Mouse (Mus musculus) lung, postnatal 4 days (tissue): ENCODE results near the gene Olfr1367.

Experiments used
- DNase-seq, 2 experiments: peaks; one replicate each; pipeline ENCODE4 v3.0.0; 2021

The Olfr1367 gene

DNA sequence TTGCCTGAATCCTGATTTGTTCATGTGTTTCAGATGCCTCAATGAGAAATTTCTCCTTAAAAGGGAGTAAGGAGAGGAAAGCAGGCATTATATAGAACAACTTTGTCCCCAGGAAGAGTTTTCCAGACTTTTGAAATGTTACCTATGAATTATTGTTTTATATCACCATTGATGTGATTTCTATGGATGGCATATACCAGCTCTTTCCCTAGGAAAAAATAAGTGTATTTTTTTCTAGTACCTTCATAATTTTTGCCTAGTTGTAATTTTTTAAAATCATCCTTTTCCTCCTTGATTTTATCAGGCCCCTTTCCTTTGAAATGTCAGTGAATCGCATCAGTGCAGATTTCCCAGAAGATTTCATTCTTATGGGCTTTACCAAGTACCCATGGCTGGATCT lies at the start of gene Olfr1367:
Gene Olfr1367 (plus strand): TSS at position 301 of the 400 bp plus-strand sequence.
- no peak for DNase-seq

DNA sequence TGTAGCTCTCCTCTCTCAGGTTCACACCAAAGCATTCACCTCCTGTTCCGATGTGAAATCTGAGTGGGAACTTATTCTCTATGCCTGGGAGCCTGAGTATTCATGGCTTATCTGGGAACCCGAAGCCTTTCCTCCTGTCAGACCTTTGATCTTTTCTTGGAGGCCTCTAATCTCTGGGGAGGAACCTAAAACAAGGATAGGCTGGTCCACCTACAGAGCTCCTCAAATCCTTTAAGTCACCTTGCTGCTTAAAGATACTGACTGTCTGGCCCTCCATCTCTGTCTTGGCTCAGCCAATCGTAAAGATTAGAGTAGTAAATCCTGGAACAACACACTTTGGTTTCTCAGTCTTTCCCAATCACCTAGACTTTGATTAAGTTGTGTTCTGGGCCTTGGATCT lies 48.2 kb upstream of the Olfr1367 start:
- no peak for DNase-seq

DNA sequence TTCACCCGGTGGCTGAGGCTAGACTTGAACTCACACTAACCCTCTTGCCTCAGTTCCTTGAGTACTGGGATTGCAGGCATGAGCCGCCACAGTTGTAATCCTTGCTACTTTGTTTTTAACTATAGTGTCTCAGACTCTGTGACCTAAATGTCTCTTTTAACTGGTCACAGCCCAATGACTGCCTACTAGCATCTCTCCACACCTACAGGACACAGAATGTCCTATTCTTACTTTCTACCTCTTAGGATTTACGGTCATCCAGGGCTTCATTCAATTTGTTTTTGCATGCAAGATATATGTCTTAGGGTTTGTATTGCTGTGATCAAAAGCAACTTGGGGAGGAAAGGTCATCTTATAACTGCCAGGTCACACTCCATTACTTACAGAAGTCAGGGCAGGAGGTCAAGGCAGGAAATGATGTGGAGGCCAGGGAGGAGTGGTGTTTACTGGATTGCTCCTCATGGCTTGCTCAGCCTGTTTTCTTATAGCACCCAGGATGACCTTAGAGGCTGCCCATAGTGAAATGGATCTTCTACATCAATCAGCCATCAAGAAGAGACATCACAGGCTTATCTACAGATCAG lies 42.1 kb upstream of the Olfr1367 start:
- no peak for DNase-seq

DNA sequence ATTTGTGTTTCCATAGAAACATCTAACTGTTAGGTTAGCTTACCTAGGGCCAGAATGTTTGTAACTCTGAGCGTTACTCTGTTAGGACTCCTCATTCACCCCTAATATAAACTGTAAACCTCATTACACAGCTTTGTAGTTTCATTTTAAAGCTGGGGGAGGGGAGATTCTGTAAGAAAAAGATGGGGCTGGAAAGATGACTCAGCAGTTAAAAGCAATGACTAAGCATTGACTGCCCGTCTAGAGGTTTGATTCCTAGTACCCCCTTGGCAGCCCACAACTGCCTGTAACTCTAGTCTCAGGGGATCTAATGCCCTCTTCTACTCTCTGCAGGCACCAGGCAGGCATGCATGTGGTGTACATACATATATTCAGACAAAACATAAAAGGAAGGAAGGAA lies 36.9 kb upstream of the Olfr1367 start:
- no peak for DNase-seq

DNA sequence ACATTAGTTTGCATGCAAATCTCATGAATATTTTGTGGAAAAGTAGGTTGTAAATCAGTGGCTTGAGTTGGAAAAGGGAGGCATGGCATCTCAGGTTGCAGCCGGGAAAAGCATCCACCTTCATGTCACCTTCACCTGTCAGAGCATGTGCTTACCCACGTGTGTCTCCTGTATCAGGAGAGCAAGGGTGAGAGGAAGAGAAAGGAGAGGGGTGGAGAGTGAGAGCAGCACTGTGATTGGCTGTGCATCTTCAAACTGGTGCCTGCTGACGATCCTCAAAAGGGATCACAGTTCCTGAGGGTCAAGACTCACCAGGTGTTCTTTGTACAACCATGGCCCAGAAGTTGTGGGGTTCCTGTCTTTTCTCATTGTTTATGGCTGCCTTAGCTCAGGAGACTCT lies 34.8 kb upstream of the Olfr1367 start, which contains the start of gene Gpx6:
Gene Gpx6 (plus strand): TSS at position 200 of the 400 bp plus-strand sequence.
- no peak for DNase-seq

DNA sequence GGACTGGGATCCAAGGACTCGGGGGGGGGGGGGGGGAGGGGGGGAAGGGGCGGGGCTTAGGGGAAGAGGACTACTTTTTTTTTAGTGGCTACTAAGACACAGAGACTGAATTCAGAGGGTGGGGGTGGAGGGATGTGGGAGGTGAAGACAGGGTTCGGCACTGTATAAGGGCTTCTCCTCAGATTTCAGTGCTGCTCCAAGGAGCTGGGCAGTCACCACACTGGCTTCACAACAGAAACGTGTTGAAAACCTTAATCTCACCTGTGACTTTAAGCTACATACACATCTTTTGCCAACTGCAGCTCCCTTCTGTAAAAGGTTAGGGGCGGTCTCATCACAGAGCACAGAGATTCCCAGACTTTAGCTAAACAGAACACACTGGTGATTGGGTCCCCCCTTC lies 33.9 kb upstream of the Olfr1367 start:
- DNase-seq, result no peak

DNA sequence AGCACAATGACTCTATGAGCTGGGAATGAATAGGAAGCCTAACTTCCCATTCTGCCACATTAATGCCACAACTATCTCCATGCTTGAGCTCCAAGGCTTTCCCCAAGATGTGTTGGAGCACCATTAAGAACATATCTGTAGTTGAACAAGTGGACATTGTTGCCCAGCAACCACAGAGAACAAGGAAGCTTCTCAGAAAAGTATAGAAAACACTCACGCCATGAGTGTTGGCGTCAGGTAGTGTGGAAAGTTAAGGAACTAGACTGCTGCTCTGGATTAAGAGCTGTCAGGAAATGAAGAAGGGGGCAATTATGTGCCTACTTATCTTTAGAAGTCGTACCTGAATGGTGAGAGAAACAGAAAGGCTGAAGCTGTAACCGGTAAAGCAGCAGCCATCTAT lies 32.8 kb upstream of the Olfr1367 start:
- no peak for DNase-seq

DNA sequence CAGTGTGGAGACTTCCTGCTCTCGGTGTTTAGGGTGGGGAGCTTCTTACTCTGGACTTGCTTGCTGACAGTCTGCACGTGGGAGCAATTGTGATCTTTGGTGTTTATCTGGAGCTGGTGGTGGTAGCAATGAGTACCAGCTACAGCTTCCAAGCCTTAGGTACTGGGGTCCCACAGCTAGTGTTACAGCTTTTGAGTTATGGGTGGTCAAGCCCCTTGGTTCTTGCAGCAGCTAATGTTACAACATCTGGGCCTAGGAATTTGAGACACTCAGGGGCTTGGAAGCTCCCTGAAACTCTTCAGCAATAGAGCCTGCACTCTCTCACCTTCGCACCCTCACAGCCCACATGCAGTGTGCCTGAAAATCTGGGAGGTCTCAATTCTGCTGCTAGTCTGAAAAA lies 26.4 kb upstream of the Olfr1367 start:
- DNase-seq, result no peak

DNA sequence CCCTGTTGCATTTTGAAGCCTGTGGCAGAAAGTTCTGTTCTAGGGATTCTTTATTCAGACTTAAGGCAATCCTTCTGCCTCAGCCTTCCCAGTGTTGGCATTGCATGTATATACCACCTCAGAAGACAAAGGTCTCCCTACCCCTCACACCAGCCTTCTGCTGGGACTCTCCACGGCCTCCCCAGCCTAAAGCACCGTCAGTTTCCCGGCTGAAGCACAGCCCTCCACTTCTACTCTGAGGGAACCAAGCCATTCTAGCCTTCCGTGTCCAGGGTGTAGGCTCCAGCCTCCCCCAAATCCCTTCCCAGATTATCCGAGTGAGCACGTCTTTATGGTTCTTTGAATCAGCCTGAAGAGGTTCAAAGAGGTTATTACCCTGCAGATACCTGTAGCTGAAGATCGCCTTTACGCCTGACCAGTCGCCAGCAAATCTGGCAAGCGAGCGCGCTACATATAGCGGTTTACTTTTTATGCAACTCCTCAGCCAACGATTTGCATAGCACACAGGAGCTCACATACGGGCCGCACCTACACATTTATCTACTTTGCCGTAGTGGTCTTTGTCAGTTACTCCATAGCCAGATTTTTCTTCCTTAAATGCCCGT lies 24.7 kb upstream of the Olfr1367 start:
- no peak for DNase-seq

DNA sequence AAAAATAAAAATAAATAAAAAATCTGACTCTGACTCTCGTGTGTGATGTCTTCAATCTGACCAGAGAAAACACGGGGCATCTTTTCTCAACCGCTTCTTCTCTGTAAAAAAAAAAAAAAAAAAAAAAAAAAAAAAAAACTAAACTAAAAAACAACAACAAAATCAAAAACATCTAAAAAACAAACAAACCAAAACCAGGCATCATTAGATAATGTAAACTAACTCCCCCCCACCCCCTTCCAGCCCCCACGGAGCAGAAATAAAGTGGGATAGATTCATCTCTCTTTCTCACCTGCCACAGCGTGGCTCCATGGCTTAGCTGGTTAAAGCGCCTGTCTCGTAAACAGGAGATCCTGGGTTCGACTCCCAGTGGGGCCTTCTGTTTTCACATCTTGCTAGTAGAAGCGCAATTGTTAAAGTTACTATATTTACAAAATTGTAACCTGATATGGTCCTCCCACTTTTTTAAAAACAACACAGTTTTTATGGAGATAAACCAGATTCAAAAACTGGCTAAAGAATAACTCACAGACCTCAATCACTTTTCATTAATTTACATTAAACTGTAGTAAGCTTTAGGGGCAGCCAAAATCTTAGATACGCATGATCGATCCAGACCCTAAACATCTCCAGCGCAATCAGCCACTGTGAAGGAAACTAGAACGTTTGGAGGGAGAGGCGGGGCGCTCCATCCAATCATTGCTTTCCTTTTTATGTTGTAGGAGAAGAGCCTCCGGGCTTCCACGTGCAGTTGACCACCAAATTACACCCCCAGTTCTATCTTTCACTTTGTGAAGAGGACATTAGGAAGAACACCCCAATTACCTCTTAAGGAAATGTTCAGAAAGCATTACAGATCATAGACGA lies 24.0 kb upstream of the Olfr1367 start:
- DNase-seq, result no peak

DNA sequence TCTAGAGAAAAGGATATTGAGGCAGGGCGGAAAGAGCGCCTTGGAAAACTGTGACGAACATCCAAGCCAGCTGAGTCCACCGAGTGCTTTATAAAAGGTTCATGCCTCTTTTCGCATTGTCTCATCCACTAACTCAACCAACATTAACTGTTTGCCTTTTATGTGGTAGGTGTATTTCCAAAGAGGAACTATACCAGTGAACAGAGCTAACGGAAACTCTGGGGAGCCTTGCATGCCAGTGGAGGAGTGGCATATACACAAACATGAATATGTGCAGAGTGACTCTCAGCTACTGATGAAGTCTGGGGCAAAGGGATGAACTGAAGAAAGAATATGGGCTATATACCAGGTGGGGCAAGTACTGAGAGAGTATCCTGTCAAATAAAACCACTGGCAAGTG lies 23.3 kb upstream of the Olfr1367 start:
- DNase-seq, result no peak

DNA sequence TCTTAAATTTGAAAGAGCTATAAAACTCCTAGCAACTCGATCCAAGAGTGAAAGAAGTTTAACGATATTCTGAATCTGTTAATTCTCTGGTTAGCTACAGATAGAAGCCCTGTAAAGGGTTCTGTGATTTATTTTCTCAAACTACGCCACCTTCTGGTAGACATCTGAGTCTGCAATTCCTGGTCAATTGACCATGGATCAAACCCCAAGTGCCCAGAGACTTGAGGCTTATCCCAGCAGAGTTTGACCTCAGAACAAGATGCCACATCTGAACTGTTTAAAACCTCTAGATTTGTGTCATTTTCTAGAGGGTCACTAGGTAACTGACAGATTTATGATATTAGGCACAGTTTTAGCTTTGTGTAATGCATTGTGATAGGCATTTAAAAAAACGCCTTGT lies 20.5 kb upstream of the Olfr1367 start:
- DNase-seq, result no peak

DNA sequence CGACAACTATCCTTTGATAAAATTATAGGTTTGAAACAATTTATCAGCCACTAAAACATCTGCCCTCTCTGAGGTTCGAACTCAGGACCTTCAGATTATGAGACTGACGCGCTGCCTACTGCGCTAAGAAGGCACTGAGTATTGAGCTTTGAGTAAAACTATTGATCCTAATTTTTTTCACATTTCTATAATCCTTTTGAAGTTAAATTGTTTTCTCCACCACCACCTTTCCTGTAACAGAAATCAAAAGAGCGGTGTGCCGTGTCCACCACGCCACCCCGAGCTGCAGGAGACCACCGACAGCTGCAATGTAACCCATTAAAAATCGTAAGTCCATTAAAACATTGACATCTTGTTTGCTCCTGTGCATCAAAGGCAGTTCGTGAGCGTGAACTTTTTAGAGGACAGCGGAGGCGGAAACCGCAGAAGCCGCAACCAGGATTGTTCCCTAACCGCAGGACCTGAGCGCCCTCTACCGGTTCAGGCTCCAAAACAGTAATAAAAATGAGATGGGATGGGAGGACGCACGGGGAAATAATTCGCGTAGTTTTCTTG lies 20.0 kb upstream of the Olfr1367 start:
- peak; percentile 67 to 84 for DNase-seq

DNA sequence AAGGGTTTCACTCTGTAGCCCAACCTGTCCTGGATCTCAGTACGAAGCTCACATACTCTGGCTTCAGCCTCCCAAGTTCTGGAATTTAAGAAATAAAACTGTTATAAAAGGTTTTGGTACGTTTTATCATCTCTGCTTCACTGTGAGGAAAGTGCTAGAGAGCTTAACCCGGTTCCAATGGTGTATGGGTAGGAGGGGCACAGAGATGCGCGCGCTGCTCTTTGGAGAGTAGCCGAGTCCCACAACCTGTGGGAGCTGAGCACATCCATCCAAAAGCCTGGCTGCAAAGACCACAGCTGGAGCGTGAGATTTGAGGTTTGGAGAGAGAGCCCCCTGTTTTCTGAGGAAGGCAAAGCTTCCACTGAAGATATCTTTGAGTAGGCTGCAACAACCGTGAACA lies 19.3 kb upstream of the Olfr1367 start:
- no peak for DNase-seq

DNA sequence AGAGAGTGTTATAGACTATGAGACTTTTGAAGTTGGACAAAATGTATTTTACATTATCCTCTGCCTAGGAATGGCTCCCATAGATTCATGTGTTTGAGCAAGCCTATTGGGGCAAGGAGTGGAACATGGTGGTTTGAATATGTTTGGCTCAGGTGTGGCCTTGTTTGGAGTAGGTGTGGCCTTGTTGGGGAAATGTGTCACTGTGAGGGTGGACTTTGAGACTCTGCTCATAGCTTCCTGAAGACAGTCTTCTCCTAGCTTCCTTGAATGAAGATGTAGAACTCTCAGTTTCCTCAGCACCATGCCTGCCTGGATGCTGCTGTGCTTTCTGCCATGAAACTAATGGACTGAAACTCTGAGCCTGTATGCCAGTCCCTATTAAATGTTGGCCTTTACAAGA lies 3.9 kb downstream of the Olfr1367 start:
- DNase-seq, result no peak

DNA sequence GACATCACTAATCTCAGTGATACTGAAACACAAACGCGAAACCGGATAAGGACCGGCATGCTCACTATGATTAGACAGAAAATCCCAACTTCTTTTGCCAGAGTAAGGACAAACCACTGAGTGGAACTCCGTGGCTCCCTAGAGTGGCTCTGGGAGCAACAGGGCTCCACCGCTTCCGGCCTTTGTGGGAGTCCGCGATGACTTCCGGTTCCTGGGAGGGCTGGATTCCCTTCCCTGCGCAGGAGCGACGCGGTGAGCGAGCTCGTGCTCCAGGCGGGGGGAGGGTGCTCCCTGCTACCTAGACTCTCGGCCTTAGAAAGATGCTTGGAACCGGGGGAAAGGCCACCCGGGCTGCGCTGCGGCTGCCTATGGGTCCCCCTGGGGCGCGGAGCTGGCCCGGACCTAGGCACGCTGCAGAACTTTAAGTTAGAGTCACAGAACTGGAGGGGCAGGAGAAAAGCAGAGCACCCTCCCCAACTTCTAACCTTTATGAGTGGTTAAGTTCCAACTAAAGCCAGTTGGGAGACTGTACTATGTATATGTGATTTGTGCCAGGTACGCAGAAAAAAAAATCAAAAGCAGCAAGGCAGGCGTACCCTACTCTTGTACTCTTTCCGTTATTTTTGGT lies 16.0 kb downstream of the Olfr1367 start, which contains the start of gene Zscan12:
Gene Zscan12 (plus strand): TSS at position 200 of the 628 bp plus-strand sequence.
- DNase-seq, result peak; percentile 90 to 94

DNA sequence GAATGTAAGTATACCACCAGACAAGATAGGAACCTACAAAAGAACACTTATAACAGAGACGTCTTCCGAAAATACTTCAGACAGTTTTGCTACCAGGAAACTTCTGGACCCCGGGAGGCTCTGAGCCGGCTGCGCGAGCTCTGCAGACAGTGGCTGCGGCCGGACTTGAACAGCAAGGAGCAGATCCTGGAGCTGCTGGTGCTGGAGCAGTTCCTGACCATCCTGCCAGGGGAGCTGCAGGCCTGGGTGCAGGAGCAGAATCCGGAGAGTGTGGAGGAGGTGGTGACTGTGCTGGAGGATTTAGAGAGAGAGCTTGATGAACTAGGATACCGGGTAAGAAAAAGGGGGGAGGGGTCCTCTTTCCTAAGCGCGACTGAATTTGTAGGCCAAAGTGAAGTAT lies 17.0 kb downstream of the Olfr1367 start:
- DNase-seq, result peak in 1 of 2 experiments; percentile 28

DNA sequence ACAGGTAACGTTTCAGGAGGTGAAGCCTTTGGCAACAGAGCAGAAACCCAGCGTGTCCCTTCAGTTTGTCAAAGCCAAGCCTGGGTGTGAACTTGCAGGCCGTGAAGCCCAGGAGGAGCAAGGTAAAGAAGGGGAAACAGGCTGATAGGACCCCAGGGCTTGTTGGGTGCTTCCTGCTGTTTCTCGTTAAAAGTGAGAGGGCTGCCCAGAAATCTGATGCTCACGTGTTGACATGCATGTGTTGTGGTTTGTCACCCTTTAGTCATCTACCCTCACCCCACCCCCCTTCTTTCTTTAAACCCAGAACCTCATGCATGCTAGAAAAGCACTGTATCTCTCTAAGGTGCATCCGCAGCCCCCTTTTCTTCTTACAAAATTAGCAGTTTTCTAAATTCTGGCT lies 19.9 kb downstream of the Olfr1367 start:
- DNase-seq, result no peak

DNA sequence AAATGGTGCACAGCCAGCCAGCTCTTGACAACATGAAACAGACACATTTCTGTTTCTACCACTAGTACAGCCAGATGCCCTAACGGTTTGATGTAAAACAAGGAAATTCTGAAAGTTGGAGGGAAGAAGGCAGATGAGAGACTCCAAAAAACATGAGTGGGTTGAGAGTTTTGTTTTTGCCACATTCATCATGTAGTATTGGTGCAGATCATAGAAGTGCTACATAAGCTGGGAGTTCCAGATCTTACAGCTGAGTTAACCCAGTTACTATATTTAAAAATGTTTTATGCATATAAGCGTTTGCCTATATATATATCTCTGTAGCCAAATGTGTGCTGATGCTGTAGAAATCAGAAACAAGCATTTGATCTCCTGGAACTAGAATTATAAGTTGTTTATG lies 26.0 kb downstream of the Olfr1367 start:
- DNase-seq, result no peak

DNA sequence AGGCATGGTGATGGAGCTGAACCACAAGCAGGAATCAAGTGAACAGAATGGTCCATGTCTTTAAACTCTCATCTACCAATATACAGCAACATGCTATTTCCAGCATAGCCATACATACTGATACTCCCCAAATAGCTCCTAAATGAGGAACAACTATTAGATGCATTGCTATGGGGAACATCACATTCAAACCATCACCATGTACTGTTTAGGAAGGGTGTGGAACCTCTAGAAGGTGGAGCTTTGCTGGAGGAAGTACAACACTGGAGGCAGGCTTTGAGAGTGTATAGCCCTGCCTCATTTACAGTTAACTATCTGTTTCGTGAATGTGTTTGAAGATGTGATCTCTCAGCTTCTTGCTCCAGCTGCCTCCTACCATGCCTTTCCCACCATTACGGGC lies 31.1 kb downstream of the Olfr1367 start:
- no peak for DNase-seq

DNA sequence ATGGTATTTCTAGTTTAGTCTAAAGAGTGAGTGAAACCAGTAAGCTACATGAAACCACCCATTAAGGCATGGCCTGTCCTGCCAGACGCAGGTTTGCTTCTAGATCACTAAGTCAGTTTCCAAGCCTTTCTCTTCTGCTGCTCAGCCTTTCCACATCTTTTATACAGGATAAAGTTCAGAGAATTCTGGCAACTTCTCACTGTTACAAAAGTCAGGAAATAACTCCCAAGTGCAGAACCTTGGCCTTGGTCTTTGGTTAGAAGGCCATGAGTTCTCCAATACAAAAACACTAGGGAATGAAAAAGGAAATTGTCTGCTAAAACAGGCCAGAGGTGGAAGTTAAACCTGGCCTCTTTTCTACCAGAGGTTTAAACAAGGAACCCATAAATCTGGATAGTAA lies 48.5 kb downstream of the Olfr1367 start:
- no peak for DNase-seq

DNA sequence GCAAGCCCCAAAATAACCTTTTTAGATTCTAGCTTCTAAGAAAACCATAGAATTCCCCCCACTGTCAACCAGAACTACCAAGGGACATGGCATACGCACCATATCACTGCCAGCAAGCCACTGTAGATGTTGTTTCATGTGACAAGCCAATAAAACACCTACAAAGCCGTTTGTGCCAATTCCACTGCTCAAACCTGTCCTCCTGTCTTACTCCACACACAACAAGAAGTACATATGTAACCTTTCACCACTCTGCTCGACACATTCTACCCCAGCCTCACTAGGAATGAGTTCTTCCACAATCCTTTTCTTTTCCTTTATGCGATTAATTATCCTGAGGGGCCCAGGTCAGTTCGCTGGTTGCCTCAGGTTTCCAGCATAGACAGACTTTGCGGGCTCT lies 48.9 kb downstream of the Olfr1367 start:
- no peak for DNase-seq

DNA sequence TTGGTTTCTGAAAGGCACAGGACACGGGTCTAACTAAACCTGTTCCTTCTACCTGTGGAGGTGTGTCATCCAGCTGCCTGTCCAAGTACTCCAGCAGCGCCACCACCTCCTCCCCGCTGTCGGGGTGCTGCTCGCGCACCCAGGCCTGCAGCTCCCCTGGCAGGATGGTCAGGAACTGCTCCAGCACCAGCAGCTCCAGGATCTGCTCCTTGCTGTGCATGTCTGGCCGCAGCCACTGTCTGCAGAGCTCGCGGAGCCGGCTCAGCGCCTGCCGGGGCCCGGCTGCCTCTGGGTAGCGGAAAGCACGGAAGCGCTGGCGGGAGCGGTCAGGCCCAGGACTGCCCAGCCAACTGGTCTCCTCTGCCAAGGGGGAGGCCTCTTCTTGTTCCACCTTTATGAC lies 49.3 kb downstream of the Olfr1367 start:
- DNase-seq, result peak; percentile 33 to 59
